Mouse (Mus musculus) MEL (cell line): ENCODE measurements at regions not wholly inside any gene's neighbourhood (a gene's known extent, or its start where the extent isn't known, plus 50 kb on each side); places are given as distances from the start of the nearest gene placed in this dataset.
A peak's percentile ranks its signal among the peaks of the same experiment; 100 is the strongest.

ENCODE experiments used
- DNase-seq: peaks from one replicate; pipeline ENCODE4 v3.0.0; 2011; ENCODE audit warnings: low read depth, low spot score
- H3K27ac ChIP-seq: 2 replicates; pipeline ENCODE4 v1.5.1; 2012; ENCODE audit warnings: low read depth, mild to moderate bottlenecking, control low read depth, low read length, moderate library complexity; ENCODE audit not compliant: control insufficient read depth
- H3K27me3 ChIP-seq, 2 experiments: fragments of 150-350 bp in 1 of 2; sonication (generic) in 1 of 2; 2 replicates each; pipeline ENCODE4 v1.6.1; 2012; ENCODE audit warnings: low read length in 2 of 2, mild to moderate bottlenecking in 2 of 2, improper control_type of control experiment in 1 of 2, moderate library complexity in 1 of 2; ENCODE audit not compliant: insufficient read depth in 2 of 2, control insufficient read depth in 1 of 2
- H3K36me3 ChIP-seq, 2 experiments: 2 replicates each; pipeline ENCODE4 v1.6.1; 2012 to 2014; ENCODE audit warnings: low read length in 2 of 2, improper control_type of control experiment in 1 of 2, inconsistent platforms in 1 of 2, mild to moderate bottlenecking in 1 of 2; ENCODE audit not compliant: insufficient read depth in 2 of 2, control insufficient read depth in 1 of 2
- H3K4me1 ChIP-seq, 2 experiments: fragments of 150-350 bp in 1 of 2; sonication (generic) in 1 of 2; 2 replicates each; pipeline ENCODE4 v1.6.1; 2012; ENCODE audit warnings: low read length in 2 of 2, improper control_type of control experiment in 1 of 2, mild to moderate bottlenecking in 1 of 2; ENCODE audit not compliant: insufficient read depth in 2 of 2, control insufficient read depth in 1 of 2
- H3K4me3 ChIP-seq, 2 experiments: fragments of 150-350 bp in 1 of 2; sonication (generic) in 1 of 2; 2 replicates each; pipeline ENCODE4 v1.5.1; 2012; ENCODE audit warnings: low read depth in 2 of 2, low read length in 2 of 2, mild to moderate bottlenecking in 2 of 2, moderate library complexity in 2 of 2, control low read depth in 1 of 2, improper control_type of control experiment in 1 of 2; ENCODE audit not compliant: control insufficient read depth in 1 of 2, insufficient read depth in 1 of 2
- H3K79me2 ChIP-seq: 2 replicates; pipeline ENCODE4 v1.6.1; 2012; ENCODE audit warnings: mild to moderate bottlenecking, low read length, moderate library complexity; ENCODE audit not compliant: control insufficient read depth, poor library complexity, insufficient read depth
- H3K9ac ChIP-seq: 2 replicates; pipeline ENCODE4 v1.6.1; 2012; ENCODE audit warnings: low read depth, mild to moderate bottlenecking, control low read depth, low read length, moderate library complexity; ENCODE audit not compliant: control insufficient read depth, poor library complexity, severe bottlenecking
- H3K9me3 ChIP-seq: fragments of 150-350 bp; sonication (generic); replicated peaks from 2 replicates; pipeline ENCODE4 v1.6.1; 2012; ENCODE audit warnings: mild to moderate bottlenecking, low read length, improper control_type of control experiment, moderate library complexity; ENCODE audit not compliant: insufficient read depth
- BHLHE40 ChIP-seq: IDR thresholded peaks from 2 replicates; pipeline ENCODE4 v1.6.1; 2012; ENCODE audit warnings: low read depth, mild to moderate bottlenecking, inconsistent platforms, low read length, improper control_type of control experiment, borderline replicate concordance
- CHD2 ChIP-seq: IDR thresholded peaks from 2 replicates; pipeline ENCODE4 v1.6.1; 2011; ENCODE audit warnings: low read length, improper control_type of control experiment
- CTCF ChIP-seq, 3 experiments: IDR thresholded peaks in 2 of 3; conservative IDR thresholded peaks in 1 of 3; 2 replicates each; pipeline ENCODE4 v1.5.1; 2011 to 2012; ENCODE audit warnings: low read length in 3 of 3, low read depth in 2 of 3, mild to moderate bottlenecking in 2 of 3, improper control_type of control experiment in 1 of 3, inconsistent platforms in 1 of 3, mixed read lengths in 1 of 3, moderate library complexity in 1 of 3; ENCODE audit not compliant: control insufficient read depth in 1 of 3, insufficient read depth in 1 of 3, poor library complexity in 1 of 3, severe bottlenecking in 1 of 3
- ELF1 ChIP-seq: IDR thresholded peaks from 2 replicates; pipeline ENCODE4 v1.6.1; 2014; ENCODE audit warnings: low read depth, mild to moderate bottlenecking, inconsistent platforms, low read length, improper control_type of control experiment, moderate library complexity
- GABPA ChIP-seq: IDR thresholded peaks from 2 replicates; pipeline ENCODE4 v1.6.1; 2012; ENCODE audit warnings: low read depth, mild to moderate bottlenecking, inconsistent platforms, low read length, improper control_type of control experiment, moderate library complexity
- GATA1 ChIP-seq: IDR thresholded peaks from 2 replicates; pipeline ENCODE4 v1.6.1; 2011; ENCODE audit warnings: low read depth, low read length, improper control_type of control experiment
- JUND ChIP-seq: IDR thresholded peaks from 2 replicates; pipeline ENCODE4 v1.6.1; 2011; ENCODE audit warnings: low read depth, mild to moderate bottlenecking, improper control_type of control experiment, low read length
- MAFK ChIP-seq: IDR thresholded peaks from 2 replicates; pipeline ENCODE4 v1.6.1; 2011; ENCODE audit warnings: low read depth, mild to moderate bottlenecking, low read length, improper control_type of control experiment, borderline replicate concordance
- MAZ ChIP-seq: IDR thresholded peaks from 2 replicates; pipeline ENCODE4 v1.6.1; 2012; ENCODE audit warnings: low read depth, mild to moderate bottlenecking, inconsistent platforms, low read length, improper control_type of control experiment
- MYC ChIP-seq: IDR thresholded peaks from 2 replicates; pipeline ENCODE4 v1.6.1; 2011; ENCODE audit warnings: low read depth, mild to moderate bottlenecking, low read length, improper control_type of control experiment, moderate library complexity
- POLR2A ChIP-seq, 2 experiments: IDR thresholded peaks; 2 replicates each; pipeline ENCODE4 v1.6.1; 2011 to 2012; ENCODE audit warnings: low read length in 2 of 2, mild to moderate bottlenecking in 2 of 2, control low read depth in 1 of 2, improper control_type of control experiment in 1 of 2, low read depth in 1 of 2, moderate library complexity in 1 of 2; ENCODE audit not compliant: control insufficient read depth in 1 of 2, insufficient read depth in 1 of 2, poor library complexity in 1 of 2
- SIN3A ChIP-seq: IDR thresholded peaks from 2 replicates; pipeline ENCODE4 v1.6.1; 2012; ENCODE audit warnings: low read length, improper control_type of control experiment, inconsistent platforms
- UBTF ChIP-seq: IDR thresholded peaks from 2 replicates; pipeline ENCODE4 v1.6.1; 2012; ENCODE audit warnings: low read depth, mild to moderate bottlenecking, inconsistent platforms, low read length, improper control_type of control experiment, moderate library complexity, borderline replicate concordance; ENCODE audit not compliant: insufficient read depth
- ZMIZ1 ChIP-seq: IDR thresholded peaks from 2 replicates; pipeline ENCODE4 v1.6.1; 2012; ENCODE audit warnings: low read depth, mild to moderate bottlenecking, inconsistent platforms, low read length, improper control_type of control experiment, moderate library complexity

DNA sequence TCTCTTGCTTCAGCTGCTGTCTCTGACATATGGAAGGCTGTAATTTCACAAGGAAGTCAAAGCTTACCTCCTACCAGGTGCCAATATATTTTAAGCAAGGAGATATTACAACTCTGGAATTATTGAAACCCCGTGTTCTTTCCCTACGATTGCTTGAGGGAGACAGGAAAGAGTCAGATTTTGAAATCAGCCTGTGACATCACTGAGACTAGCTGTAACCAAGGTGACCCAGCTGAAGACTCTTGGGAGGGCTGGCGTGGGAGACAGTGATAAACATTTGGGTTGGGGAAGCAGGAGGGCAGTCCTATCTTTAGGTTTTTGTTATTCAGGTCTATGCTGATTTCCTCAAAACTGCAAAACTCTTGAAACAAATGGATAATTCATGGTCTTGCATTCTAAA is 518.4 kb upstream of the Id2 start:
- no peak for TF ChIP-seq GATA1
- TF ChIP-seq MYC, result no peak
- TF ChIP-seq CHD2, result no peak
- TF ChIP-seq CTCF (IDR thresholded peaks at IDR 0.05 in 2 of 3, conservative IDR thresholded peaks at IDR 0.05 in 1 of 3; ENCODE audit: control insufficient read depth in 1 of 3, insufficient read depth in 1 of 3, low read depth in 2 of 3, low read length in 3 of 3, poor library complexity in 1 of 3, severe bottlenecking in 1 of 3), result no peak
- TF ChIP-seq, all 39 proteins: peak for 0
- no peak for DNase-seq
- H3K27ac ChIP-seq, result no peak overlapping the region
- H3K9me3 ChIP-seq, result no peaks in the 10 kb centered on the region
- H3K9ac ChIP-seq, result no peak overlapping the region
- H3K4me1 ChIP-seq, result no peaks in the 10 kb centered on the region
- no peaks in the 10 kb centered on the region for H3K36me3 ChIP-seq
- no peaks in the 10 kb centered on the region for H3K27me3 ChIP-seq
- no peaks in the 10 kb centered on the region for H3K79me2 ChIP-seq
- no peak overlapping the region for H3K4me3 ChIP-seq

DNA sequence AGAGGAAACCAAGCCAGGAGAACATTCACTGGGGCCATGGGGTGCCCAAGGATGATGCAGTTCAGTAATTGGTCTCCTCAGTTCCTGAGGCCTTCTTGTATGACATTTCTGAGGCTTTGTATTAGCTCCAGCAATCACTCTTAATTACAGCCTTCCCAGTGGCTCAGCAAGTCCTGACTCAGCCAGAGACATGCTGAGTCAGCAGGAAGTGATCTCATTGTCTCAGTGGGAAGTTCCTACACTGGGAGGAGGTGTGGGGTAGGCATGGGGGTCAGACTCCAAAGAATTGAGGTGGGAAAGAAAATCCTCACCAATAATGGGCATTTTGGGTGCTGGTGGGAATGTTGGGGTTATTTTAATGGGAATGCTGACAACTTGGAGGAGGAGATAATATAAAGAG is 516.5 kb upstream of the Id2 start:
- no peaks in the 10 kb centered on the region for H3K4me1 ChIP-seq
- no peaks in the 10 kb centered on the region for H3K79me2 ChIP-seq
- no peak overlapping the region for H3K4me3 ChIP-seq
- no peak overlapping the region for H3K27ac ChIP-seq
- 0 out of 2 replicates have a peak, but pooled peaks have one; percentile 7 for TF ChIP-seq MAFK
- TF ChIP-seq ZMIZ1, result no peak
- no peak for TF ChIP-seq JUND
- no peak for TF ChIP-seq ELF1
- no peak for TF ChIP-seq BHLHE40
- no peak for TF ChIP-seq MAZ
- TF ChIP-seq SIN3A, result no peak
- no peak for TF ChIP-seq POLR2A (IDR thresholded peaks at IDR 0.05; ENCODE audit: control insufficient read depth in 1 of 2, insufficient read depth in 1 of 2, low read depth in 1 of 2, low read length in 2 of 2, poor library complexity in 1 of 2)
- DNase-seq, result no peak
- no peak overlapping the region for H3K9ac ChIP-seq
- H3K36me3 ChIP-seq, result no peaks in the 10 kb centered on the region
- H3K27me3 ChIP-seq, result no peaks in the 10 kb centered on the region
- H3K9me3 ChIP-seq, result no peaks in the 10 kb centered on the region

GRCm38 (mm10) chr12:25609045-25609444 is 512.1 kb upstream of the Id2 start:
- Histone ChIP-seq H3K9me3 (no peaks in the 10 kb centered on the region), H3K27ac (no peak overlapping the region), H3K79me2 (no peaks in the 10 kb centered on the region), H3K27me3 (no peaks in the 10 kb centered on the region), H3K4me3 (no peak overlapping the region), H3K9ac (no peak overlapping the region), H3K36me3 (no peaks in the 10 kb centered on the region), H3K4me1 (no peaks in the 10 kb centered on the region)
- TF ChIP-seq JUND (no peak), UBTF (no peak), MAZ (no peak), MYC (no peak), GABPA (no peak)
- no peak for DNase-seq
